Mouse (Mus musculus): ENCODE measurements around the gene Zfp551. TPM values are rescaled to one million over a fixed set of nuclear protein-coding genes. Genes with fewer than 3 reads are reported as not detected.

Zfp551 gene
- 1 to 10 TPM; 2.0 to 3.4 TPM for total RNA-seq (2021)

DNA sequence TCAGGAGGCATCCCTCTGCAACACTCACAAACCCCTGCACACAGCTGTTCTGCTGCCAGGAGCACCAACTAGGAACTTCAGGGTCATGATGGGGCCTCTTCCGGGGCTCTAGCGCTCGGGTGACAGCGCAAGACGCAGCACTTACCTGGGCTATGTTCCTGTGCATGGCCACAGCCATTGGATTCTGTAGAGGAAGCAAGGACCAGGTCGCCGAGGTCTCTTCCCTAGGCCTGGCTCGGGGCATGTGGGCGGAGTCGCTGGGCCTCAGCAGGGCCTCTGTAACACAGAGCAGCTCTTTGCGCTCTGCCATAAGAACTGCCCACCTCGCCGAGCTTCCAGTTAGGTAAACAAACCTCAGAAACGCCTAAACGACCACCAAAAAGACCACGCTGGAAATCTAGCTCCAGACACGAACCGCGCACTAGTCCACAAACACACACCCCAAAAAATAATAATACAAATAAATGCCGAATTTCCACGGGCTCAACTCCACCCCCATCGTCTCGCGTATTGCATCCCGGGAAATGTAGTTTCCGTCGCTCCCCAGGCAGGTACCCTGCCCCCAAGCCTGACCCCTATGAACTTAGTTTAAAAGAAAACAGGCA, at the start of gene Zfp551:
Gene Zfp551 (minus strand): TSS at position 507 of the 605 bp plus-strand sequence.
- DNase-seq (ENCODE audit: low spot score), result peak; percentile 22
- intact Hi-C loops (cut with DNase I), result loop anchor here (5.0 kb wide), 1 partner anchor 55 kb away; the partner anchor contains the start of gene Zfp606

GRCm38 (mm10) chr7:12422855-12423254, 304 bp upstream of the Zfp551 start:
- intact Hi-C loops (cut with DNase I), result loop anchor here (5.0 kb wide), 1 partner anchor 54 kb away; the partner anchor contains the start of gene Zfp606
- DNase-seq (ENCODE audit: low spot score), result no peak

DNA sequence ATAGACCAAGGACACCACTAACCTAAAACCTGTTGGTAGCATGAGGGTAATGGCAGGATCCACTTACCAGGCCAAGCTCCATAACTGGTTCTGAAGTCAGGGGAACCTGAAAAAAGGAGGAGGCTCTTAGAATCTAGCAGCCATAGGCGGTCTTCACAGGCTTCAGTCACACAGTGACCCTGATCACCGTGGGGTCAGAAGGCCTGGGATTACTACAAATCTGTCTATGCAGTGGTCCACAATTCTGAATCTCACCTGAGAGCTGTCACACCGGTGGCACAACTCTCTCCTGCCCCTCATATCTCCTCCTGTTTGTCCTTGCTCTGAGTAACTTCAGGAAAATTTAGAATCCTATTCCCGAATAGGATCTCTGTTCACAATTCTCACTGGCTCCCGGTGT, 810 bp downstream of the Zfp551 start:
- intact Hi-C loops (cut with DNase I), result loop anchor here (5.0 kb wide), 1 partner anchor 56 kb away; the partner anchor contains the start of gene Zfp606
- DNase-seq (ENCODE audit: low spot score), result no peak

DNA sequence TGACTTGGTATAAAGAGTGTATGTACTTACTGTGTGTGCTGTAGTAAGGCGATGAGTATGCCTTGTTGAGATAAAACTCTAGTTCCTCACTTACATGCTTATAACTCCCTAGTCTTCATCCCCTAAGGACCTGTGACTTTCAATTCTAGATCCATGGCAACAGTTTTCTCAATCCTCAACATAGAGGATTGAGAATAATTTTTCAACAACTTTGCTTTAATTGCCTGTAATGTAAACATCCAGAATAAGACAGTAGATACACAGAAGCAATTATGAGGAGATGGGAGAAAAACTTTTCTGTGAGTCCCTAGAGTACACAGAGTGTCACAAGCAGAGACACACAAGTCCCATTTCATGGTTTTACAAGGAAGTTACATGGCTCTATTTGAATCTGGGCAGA, 53.4 kb downstream of the Zfp551 start, which contains the start of gene Vmn1r84:
Gene Vmn1r84 (minus strand): TSS at position 101 of the 400 bp plus-strand sequence.
- intact Hi-C loops (cut with DNase I), result no loop called here
- no peak for DNase-seq (ENCODE audit: low spot score)

Other genes starting within 250 kb of the Zfp551 start
- gene Vmn1r80, start 233.5 kb downstream of the Zfp551 start, total RNA-seq (2021), result not detected
- gene Vmn1r81, start 154.5 kb downstream of the Zfp551 start, total RNA-seq (2021), result not detected
- gene Vmn1r82, start 122.3 kb downstream of the Zfp551 start, total RNA-seq (2021), result not detected
- gene Vmn1r83, start 93.3 kb downstream of the Zfp551 start, total RNA-seq (2021), result not detected
- gene Vmn1r84, start 53.5 kb downstream of the Zfp551 start, total RNA-seq (2021), result not detected
- 10 to 100 TPM in 1 of 2 experiments, 1 to 10 TPM in 1; 9.2 to 10.7 TPM for gene Zfp606, start 55.5 kb upstream of the Zfp551 start, total RNA-seq (2021)
- gene 2900092C05Rik, start 89.8 kb upstream of the Zfp551 start, total RNA-seq (2021), result not detected
- under 1 TPM in 1 of 2 experiments, not detected in 1; under 0.01 TPM for gene Vmn2r53, start 186.0 kb upstream of the Zfp551 start, total RNA-seq (2021)
- not detected for gene Vmn2r54, start 217.6 kb upstream of the Zfp551 start, total RNA-seq (2021)